Mouse (Mus musculus) limb, embryonic 12.5 days (tissue): ENCODE data around the gene Gm10643. TPM values are rescaled to one million over a fixed set of nuclear protein-coding genes. Genes with fewer than 3 reads are reported as not detected.

Experiments
- ATAC-seq: fragments of 200-750 bp; cut with Nextera tagmentation; 2 replicates; pipeline ENCODE4 v1.8.0; 2017; ENCODE audit warnings: low read depth, moderate TSS enrichment; ENCODE audit not compliant: insufficient number of reproducible peaks, insufficient read depth, low FRiP score, low TSS enrichment
- H3K27ac ChIP-seq: fragments of 300-500 bp; sonication (generic); 2 replicates; pipeline ENCODE4 v1.5.1; 2016; ENCODE audit warnings: mild to moderate bottlenecking, moderate library complexity
- H3K27me3 ChIP-seq: fragments of 300-500 bp; sonication (generic); 2 replicates; pipeline ENCODE4 v1.6.1; 2016; ENCODE audit warnings: mild to moderate bottlenecking, moderate library complexity
- H3K36me3 ChIP-seq: fragments of 300-500 bp; sonication (generic); 2 replicates; pipeline ENCODE4 v1.6.1; 2016; ENCODE audit warnings: mild to moderate bottlenecking, moderate library complexity
- H3K4me1 ChIP-seq: fragments of 300-500 bp; sonication (generic); replicated peaks from 2 replicates; pipeline ENCODE4 v1.6.1; 2016
- H3K4me2 ChIP-seq: fragments of 300-500 bp; sonication (generic); 2 replicates; pipeline ENCODE4 v1.6.1; 2016; ENCODE audit warnings: mild to moderate bottlenecking, moderate library complexity
- H3K4me3 ChIP-seq: fragments of 300-500 bp; sonication (generic); replicated peaks from 2 replicates; pipeline ENCODE4 v1.5.1; 2016; ENCODE audit warnings: mild to moderate bottlenecking
- H3K9ac ChIP-seq: fragments of 300-500 bp; sonication (generic); replicated peaks from 2 replicates; pipeline ENCODE4 v1.6.1; 2016; ENCODE audit warnings: mild to moderate bottlenecking, moderate library complexity
- H3K9me3 ChIP-seq: fragments of 300-500 bp; sonication (generic); 2 replicates; pipeline ENCODE4 v1.6.1; 2016; ENCODE audit warnings: mild to moderate bottlenecking, moderate library complexity
- WGBS: fragments of 180-500 bp; shearing (Covaris S2); methylation state at CpG from one replicate; pipeline ENCODE4 v1.1.7; 2016; 5-methylcytosine and 5-hydroxymethylcytosine counted together
- polyA plus RNA-seq: library from polyadenylated mRNA; unstranded; fragments of >200 nt; fragmentation: Nextera tagmentation; extraction: Ambion mirVana; gene quantifications from 2 replicates; pipeline ENCODE4 v1.2.1, GENCODE M21; 2016

Gm10643 gene
- polyA plus RNA-seq, 1 experiment from 2014 or later = 1.5 TPM

DNA sequence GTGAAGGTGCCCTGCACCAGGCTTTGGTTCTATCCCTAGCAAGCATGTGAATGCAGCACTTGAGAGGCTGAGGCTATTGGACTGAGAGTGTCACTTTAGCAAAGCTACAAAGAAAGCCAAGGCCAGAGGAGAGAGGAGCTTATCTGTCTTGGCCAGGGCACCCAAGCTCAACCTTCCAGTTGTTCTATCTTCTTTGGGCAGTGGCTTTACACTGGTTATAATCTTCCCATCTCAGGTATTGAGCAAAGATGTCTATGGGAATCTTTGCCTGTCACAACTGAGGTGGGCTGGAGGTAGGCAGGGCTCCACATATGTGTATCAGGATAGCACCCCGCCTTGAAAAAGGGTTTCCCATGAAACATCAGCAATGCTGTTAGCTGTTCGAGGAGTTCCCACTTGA, 4.7 kb downstream of the Gm10643 start:
- H3K9me3 ChIP-seq = 0 out of 2 replicates have a peak, but pooled peaks cover 4% of the 10 kb centered on the region
- H3K4me2 ChIP-seq = no peak overlapping the region
- ATAC-seq = no peak
- H3K4me3 ChIP-seq = no peak overlapping the region
- H3K27ac ChIP-seq = no peak overlapping the region
- no peaks in the 10 kb centered on the region for H3K4me1 ChIP-seq
- WGBS = 88% methylated on average over 2 of the region's 2 CpGs
- H3K9ac ChIP-seq = no peak overlapping the region
- H3K36me3 ChIP-seq = no peaks in the 10 kb centered on the region
- H3K27me3 ChIP-seq = no peaks in the 10 kb centered on the region

DNA sequence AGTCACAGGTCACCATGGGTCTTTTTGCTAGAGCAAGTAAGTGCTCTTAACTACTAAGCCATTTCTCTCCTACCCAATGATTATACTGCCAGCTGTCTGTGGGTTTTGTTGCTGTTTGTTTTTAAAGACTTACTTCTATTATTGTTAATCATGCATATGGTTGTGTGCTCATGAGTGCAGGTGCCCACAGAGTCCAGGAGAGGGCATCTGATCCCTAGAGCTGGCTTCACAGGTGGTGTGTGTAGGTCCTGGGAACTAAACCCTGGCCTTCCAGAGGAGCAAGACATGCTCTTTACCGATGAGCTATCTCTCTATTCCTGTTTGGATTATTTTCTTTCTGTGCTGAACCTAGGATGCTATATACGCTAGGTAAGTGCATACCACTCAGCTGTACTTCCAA, 5.7 kb downstream of the Gm10643 start:
- Histone ChIP-seq H3K9ac (no peak overlapping the region), H3K9me3 (0 out of 2 replicates have a peak, but pooled peaks cover 5% of the 10 kb centered on the region), H3K4me3 (no peak overlapping the region), H3K4me2 (no peak overlapping the region), H3K27me3 (no peaks in the 10 kb centered on the region), H3K27ac (no peak overlapping the region), H3K36me3 (no peaks in the 10 kb centered on the region), H3K4me1 (no peaks in the 10 kb centered on the region)
- 96% methylated on average over 2 of the region's 2 CpGs for WGBS
- no peak for ATAC-seq

DNA sequence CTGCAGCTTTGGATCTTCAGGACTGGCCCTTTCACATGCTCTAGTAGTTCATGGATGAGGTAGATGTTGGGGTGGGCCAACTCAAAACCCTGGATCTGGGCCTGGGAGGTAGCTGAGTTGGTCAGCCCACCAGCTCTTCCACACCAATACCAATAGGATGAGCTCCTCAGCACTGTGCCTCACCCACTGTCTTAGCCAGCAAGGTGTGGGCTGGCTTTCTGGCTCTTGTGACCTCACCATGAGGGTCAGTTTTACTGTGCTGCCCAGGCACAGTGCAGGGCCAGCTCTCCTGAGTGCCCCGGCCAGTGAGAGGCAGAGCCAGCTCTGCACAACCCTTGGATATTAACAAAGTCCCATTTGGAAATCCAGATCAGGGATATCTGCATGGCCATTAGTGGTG, 7.1 kb downstream of the Gm10643 start:
- no peaks in the 10 kb centered on the region for H3K4me1 ChIP-seq
- no peak overlapping the region for H3K27ac ChIP-seq
- no peaks in the 10 kb centered on the region for H3K27me3 ChIP-seq
- no peak overlapping the region for H3K4me2 ChIP-seq
- WGBS = 90% methylated on average over 1 of the region's 1 CpGs
- H3K4me3 ChIP-seq = no peak overlapping the region
- no peak for ATAC-seq
- H3K36me3 ChIP-seq = no peaks in the 10 kb centered on the region
- 0 out of 2 replicates have a peak, but pooled peaks cover 5% of the 10 kb centered on the region for H3K9me3 ChIP-seq
- H3K9ac ChIP-seq = no peak overlapping the region

DNA sequence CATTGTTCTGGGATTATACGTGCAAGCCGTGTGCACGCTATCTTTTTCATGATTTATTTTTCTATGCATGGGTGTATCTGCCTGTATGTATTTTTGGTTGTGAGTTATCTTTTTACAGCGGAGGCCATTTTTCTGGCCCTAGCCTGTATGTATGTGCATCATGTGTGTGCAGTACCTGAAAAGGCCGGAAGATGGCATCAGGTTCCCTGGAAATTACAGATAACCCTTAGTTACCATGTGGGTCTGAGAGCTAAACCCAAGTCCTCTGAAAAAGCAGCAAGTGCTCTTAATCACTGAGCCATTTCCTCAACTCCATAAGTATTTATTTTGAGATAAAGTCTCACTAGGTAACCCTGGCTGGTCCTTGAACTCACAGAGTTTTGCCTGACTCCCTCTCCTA, 11.7 kb downstream of the Gm10643 start:
- H3K4me2 ChIP-seq = no peak overlapping the region
- H3K27me3 ChIP-seq = 0 out of 2 replicates have a peak, but pooled peaks cover 7% of the 10 kb centered on the region
- H3K9me3 ChIP-seq = 0 out of 2 replicates have a peak, but pooled peaks cover 5% of the 10 kb centered on the region
- no peak overlapping the region for H3K27ac ChIP-seq
- 0 out of 2 replicates have a peak, but pooled peaks cover 7% of the 10 kb centered on the region for H3K4me1 ChIP-seq
- H3K4me3 ChIP-seq = no peak overlapping the region
- H3K9ac ChIP-seq = no peak overlapping the region
- ATAC-seq = no peak
- WGBS = 95% methylated on average over 5 of the region's 5 CpGs
- no peaks in the 10 kb centered on the region for H3K36me3 ChIP-seq

DNA sequence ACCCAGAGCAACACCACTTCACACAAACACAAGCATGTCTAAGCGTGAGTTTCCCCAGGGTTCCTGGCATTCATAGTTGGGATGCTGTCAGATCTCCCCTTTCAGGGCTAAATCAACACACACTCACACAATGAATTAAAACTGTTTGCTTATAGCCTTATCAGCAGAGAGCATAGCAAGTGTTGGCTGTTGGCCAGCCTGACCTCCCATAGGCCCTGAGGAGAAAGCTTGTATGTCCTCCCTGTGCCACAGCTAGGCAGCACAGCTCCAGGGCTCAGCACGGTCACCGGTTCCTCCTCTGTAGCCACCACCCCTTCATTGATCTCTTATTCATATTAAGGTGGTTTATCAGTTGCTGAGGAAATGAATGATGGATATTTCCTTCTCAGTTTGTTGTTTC, 12.2 kb downstream of the Gm10643 start:
- Histone ChIP-seq H3K4me2 (no peak overlapping the region), H3K9me3 (0 out of 2 replicates have a peak, but pooled peaks cover 5% of the 10 kb centered on the region), H3K27me3 (0 out of 2 replicates have a peak, but pooled peaks cover 7% of the 10 kb centered on the region), H3K9ac (no peak overlapping the region), H3K36me3 (no peaks in the 10 kb centered on the region), H3K27ac (no peak overlapping the region), H3K4me1 (0 out of 2 replicates have a peak, but pooled peaks cover 9% of the 10 kb centered on the region), H3K4me3 (no peak overlapping the region)
- ATAC-seq = no peak
- WGBS = 86% methylated on average over 3 of the region's 3 CpGs

DNA sequence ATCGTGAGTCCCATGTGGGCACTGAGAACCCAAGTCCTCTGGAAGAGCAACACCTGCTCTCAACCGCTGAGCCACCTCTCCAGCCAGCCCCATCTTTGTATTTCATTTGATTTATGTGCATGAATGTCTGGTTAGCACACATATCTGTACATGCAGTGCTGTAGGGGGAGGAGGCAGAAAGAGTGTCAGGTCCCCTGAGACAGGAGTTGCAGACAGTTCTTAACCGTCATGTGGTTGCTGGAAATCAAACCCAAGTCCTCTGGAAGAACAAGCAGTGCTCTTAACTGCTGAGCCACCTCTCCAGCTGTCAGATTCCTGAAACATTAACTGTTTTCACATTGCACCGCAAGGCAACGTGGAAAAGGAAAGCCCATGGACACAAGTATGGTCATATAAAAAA, 16.8 kb downstream of the Gm10643 start:
- H3K4me2 ChIP-seq = no peak overlapping the region
- WGBS = 56% methylated on average over 5 of the region's 5 CpGs
- H3K27me3 ChIP-seq = peaks cover 41% of the 10 kb centered on the region
- H3K9ac ChIP-seq = no peak overlapping the region
- H3K27ac ChIP-seq = no peak overlapping the region
- ATAC-seq = 0 out of 2 replicates have a peak, but pooled peaks have one; percentile 15
- no peaks in the 10 kb centered on the region for H3K9me3 ChIP-seq
- no peaks in the 10 kb centered on the region for H3K36me3 ChIP-seq
- no peak overlapping the region for H3K4me3 ChIP-seq
- H3K4me1 ChIP-seq = 0 out of 2 replicates have a peak, but pooled peaks cover 9% of the 10 kb centered on the region

DNA sequence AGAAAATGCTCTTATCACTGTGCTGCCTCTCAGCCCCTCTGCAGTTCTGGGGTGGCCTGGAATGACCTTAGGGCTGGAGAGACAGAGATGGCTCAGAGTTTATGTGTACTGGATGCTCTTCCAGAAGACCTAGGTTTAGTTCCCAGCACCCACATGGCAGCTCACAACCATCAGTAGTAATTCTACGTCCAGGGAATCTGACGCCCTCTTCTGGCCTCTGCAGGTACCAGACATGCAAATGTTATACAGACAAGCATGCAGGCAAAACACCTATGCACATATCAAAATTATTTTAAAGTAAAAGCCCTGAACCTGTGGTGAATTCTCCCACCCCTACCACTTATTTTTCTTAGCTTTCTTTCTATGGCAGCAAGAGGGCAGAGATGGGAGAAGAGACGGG, 18.4 kb downstream of the Gm10643 start:
- H3K9ac ChIP-seq = no peak overlapping the region
- H3K9me3 ChIP-seq = no peaks in the 10 kb centered on the region
- no peak for ATAC-seq
- WGBS = 86% methylated on average over 3 of the region's 3 CpGs
- no peak overlapping the region for H3K4me2 ChIP-seq
- H3K27me3 ChIP-seq = peaks cover 58% of the 10 kb centered on the region
- no peak overlapping the region for H3K27ac ChIP-seq
- no peak overlapping the region for H3K4me3 ChIP-seq
- H3K4me1 ChIP-seq = peaks cover 22% of the 10 kb centered on the region
- no peaks in the 10 kb centered on the region for H3K36me3 ChIP-seq

DNA sequence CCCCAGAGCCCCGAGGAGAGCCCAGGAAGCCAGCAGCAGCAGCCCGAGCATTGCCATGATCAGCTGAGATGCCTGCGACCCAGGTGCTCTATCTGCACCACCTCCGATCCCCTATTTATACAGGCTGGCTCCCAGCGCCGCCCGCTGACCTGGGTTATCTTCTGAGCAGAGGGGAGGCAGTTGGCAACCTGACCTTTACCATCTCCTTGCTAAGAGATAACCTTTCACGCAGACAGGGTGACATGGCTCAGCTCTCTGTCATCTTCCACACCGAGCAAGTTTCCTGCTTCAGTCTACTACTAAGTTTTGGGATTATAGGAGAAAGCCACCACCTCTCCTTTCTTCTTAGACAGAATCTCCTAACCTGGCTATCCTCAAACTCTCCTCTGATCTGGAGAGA, 20.0 kb downstream of the Gm10643 start, which contains the start of gene Rln3:
Gene Rln3, minus strand, starts transcription at position 101 of the 400 bp plus-strand sequence.
- Histone ChIP-seq H3K27me3 (peaks cover 74% of the 10 kb centered on the region), H3K9ac (no peak within 1 kb of the TSS), H3K36me3 (no peaks in the 10 kb centered on the region), H3K4me2 (no peak within 1 kb of the TSS), H3K9me3 (no peaks in the 10 kb centered on the region), H3K4me1 (peaks cover 22% of the 10 kb centered on the region), H3K27ac (no peak within 1 kb of the TSS), H3K4me3 (peak within 1 kb of the TSS; percentile 12; the same call in 1 of the 2 replicates)
- 2% methylated on average over 9 of the region's 9 CpGs for WGBS
- no peak for ATAC-seq

DNA sequence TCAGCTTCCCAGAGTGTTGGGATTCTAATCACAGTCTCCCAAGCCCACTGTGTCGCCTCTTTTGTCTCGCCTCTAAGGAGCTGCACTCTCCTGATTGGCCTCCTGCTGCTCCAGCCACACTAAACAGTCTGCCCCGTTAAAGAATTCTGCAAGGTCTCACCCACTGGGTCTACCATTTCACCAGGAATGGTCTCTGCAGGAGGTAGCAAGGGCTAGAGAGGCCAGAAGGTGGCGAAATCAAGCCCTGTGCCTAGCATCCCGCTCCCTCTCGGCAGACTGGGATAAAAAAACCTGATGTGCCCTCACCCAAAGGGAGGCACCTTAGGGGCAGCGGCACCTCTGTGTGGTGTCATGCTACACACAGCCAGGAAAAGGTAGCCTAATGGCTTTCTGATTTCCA, 20.8 kb downstream of the Gm10643 start:
- peaks cover 22% of the 10 kb centered on the region for H3K4me1 ChIP-seq
- no peak overlapping the region for H3K27ac ChIP-seq
- no peaks in the 10 kb centered on the region for H3K9me3 ChIP-seq
- peaks cover 81% of the 10 kb centered on the region for H3K27me3 ChIP-seq
- H3K4me3 ChIP-seq = no peak overlapping the region
- H3K9ac ChIP-seq = no peak overlapping the region
- no peaks in the 10 kb centered on the region for H3K36me3 ChIP-seq
- ATAC-seq = no peak
- no peak overlapping the region for H3K4me2 ChIP-seq
- WGBS = 4% methylated on average over 7 of the region's 7 CpGs

DNA sequence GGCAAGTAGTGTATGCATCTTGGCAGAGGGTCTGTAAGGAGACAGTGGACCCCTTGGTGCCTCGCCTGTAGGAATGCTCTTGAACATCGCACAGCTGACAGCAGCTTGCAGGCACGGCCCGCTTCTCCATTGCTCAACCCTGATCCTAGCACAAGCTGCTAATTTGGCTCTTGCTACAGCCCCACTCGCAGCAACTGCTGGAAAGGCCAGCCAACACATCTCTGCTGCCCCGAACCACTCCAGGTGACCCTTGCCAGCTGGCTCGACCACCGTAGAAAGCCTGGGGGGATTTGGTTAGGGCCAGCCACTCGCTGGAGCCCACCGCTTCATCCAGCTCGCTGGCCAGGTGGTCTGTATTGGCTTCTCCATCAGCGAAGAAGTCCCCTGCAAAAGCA, 22.0 kb downstream of the Gm10643 start:
- Histone ChIP-seq H3K9ac (no peak overlapping the region), H3K9me3 (no peaks in the 10 kb centered on the region), H3K4me3 (peak overlapping the region; percentile 40), H3K27me3 (peaks cover 82% of the 10 kb centered on the region), H3K4me2 (peak overlapping the region; percentile 75), H3K27ac (no peak overlapping the region), H3K4me1 (peaks cover 12% of the 10 kb centered on the region), H3K36me3 (no peaks in the 10 kb centered on the region)
- 35% methylated on average over 12 of the region's 12 CpGs for WGBS
- no peak for ATAC-seq

DNA sequence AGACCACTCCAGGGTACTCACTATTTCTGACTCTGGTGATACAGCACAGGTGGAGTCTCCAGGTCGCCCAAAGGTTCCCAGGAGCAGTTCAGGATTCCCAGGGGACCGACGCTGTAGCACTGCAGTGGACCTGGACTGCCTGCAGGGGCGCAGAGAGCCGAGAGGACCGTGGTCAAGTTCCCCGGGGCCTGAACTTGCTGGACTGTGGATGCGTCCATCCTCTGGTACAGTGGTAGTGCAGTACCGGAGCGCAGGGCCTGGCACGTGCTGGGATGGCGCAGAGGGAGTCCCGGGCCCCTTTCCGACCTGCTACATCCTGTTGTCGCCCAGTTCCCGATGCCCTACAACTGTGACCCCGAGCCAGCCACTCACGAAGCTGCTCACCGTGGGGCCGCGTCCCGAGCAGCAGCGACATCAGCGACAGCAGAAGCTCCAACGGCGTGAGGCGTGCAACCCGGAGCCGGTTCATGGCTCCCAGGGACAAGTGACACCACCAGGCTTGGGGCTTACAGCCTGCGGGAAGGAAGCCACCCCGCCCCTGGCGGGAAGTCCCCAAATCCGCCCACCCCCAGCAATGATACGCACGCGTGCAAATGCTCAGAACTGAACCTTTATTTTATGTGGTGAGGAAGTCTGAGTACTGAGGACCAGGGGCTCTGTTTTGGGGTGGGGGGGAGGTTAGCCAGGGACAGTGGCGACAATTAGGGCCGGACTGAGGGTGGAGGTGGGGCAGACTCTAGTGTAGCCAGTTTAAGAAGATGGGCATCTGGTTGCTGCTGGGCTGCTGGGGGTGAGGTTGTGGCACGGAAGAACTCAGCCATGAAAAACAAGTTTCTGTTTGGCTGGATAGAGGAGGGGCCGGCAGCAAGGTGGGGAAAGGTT, 22.6 kb downstream of the Gm10643 start, which contains the start of gene Il27ra:
Gene Il27ra, minus strand, starts transcription at position 524 of the 882 bp plus-strand sequence.
- peaks cover 84% of the 10 kb centered on the region for H3K27me3 ChIP-seq

More for the DNA sequence above, 22.6 kb downstream of the Gm10643 start, which contains the start of gene Il27ra:
- Histone ChIP-seq H3K27ac (no peak within 1 kb of the TSS), H3K4me2 (peak within 1 kb of the TSS; percentile 75), H3K4me1 (peaks cover 12% of the 10 kb centered on the region), H3K9ac (peak within 1 kb of the TSS; percentile 42), H3K36me3 (no peaks in the 10 kb centered on the region), H3K4me3 (peak within 1 kb of the TSS; percentile 40), H3K9me3 (no peaks in the 10 kb centered on the region)
- 4% methylated on average over 40 of the region's 40 CpGs for WGBS
- ATAC-seq = no peak
